Mouse (Mus musculus) gonadal fat pad, adult 2 months (tissue): ENCODE data around the gene Wdfy4. TPM values are rescaled to one million over a fixed set of nuclear protein-coding genes. Genes with fewer than 3 reads are reported as not detected.

Experiments used
- DNase-seq: peaks from one replicate; pipeline ENCODE4 v3.0.0-alpha.2; 2012; ENCODE audit warnings: low read depth
- polyA plus RNA-seq: library from polyadenylated mRNA; depleted of rRNA; stranded (reverse); fragments of >200 nt; gene quantifications from 2 replicates; pipeline ENCODE4 v1.2.3, GENCODE M21; 2012

The Wdfy4 gene
- polyA plus RNA-seq, 1 experiment: 4.6 TPM

GRCm38 (mm10) chr14:33078596-33078995 is 106.7 kb downstream of the Wdfy4 start:
- DNase-seq: no peak

GRCm38 (mm10) chr14:33078110-33078509 is 107.2 kb downstream of the Wdfy4 start:
- DNase-seq: no peak

- DNase-seq: no peak
Measured at GRCm38 (mm10) chr14:33073355-33073754, 112.0 kb downstream of the Wdfy4 start.

GRCm38 (mm10) chr14:33072351-33072750 is 113.0 kb downstream of the Wdfy4 start:
- no peak for DNase-seq

GRCm38 (mm10) chr14:33067676-33068075 is 117.6 kb downstream of the Wdfy4 start:
- DNase-seq: no peak

GRCm38 (mm10) chr14:33062996-33063395 is 122.3 kb downstream of the Wdfy4 start:
- no peak for DNase-seq

GRCm38 (mm10) chr14:33058881-33059660 is 126.2 kb downstream of the Wdfy4 start:
- DNase-seq: no peak

- DNase-seq: no peak
Measured at GRCm38 (mm10) chr14:33053441-33053840, 131.9 kb downstream of the Wdfy4 start.

- no peak for DNase-seq
Measured at GRCm38 (mm10) chr14:33045217-33045616, 140.1 kb downstream of the Wdfy4 start.

- no peak for DNase-seq
Measured at GRCm38 (mm10) chr14:33036811-33037210, 148.5 kb downstream of the Wdfy4 start.

GRCm38 (mm10) chr14:33035386-33035785 is 149.9 kb downstream of the Wdfy4 start:
- DNase-seq: no peak

- DNase-seq: no peak
Measured at GRCm38 (mm10) chr14:33033424-33033823, 151.9 kb downstream of the Wdfy4 start.

GRCm38 (mm10) chr14:33030849-33031248 is 154.5 kb downstream of the Wdfy4 start:
- DNase-seq: no peak

GRCm38 (mm10) chr14:33019606-33020005 is 165.7 kb downstream of the Wdfy4 start:
- no peak for DNase-seq

GRCm38 (mm10) chr14:33019050-33019449 is 166.3 kb downstream of the Wdfy4 start:
- DNase-seq: no peak

- no peak for DNase-seq
Measured at GRCm38 (mm10) chr14:33007638-33008037, 177.7 kb downstream of the Wdfy4 start.

- no peak for DNase-seq
Measured at GRCm38 (mm10) chr14:33005114-33005513, 180.2 kb downstream of the Wdfy4 start.

- DNase-seq: no peak
Measured at GRCm38 (mm10) chr14:33000112-33000979, 185.0 kb downstream of the Wdfy4 start.

GRCm38 (mm10) chr14:32999511-32999910 is 185.8 kb downstream of the Wdfy4 start:
- no peak for DNase-seq

GRCm38 (mm10) chr14:32994954-32995636 is 190.2 kb downstream of the Wdfy4 start:
- no peak for DNase-seq

GRCm38 (mm10) chr14:32991082-32991481 is 194.2 kb downstream of the Wdfy4 start, which contains the start of gene Lrrc18:
Gene Lrrc18 (plus strand): TSS chr14:32991382.
- DNase-seq: no peak

GRCm38 (mm10) chr14:32986659-32987058 is 198.6 kb downstream of the Wdfy4 start:
- DNase-seq: no peak
